Mouse (Mus musculus) intestine, embryonic 15.5 days (tissue): Measurements from ENCODE around the gene Ipp. TPM values are rescaled to one million over a fixed set of nuclear protein-coding genes. Genes with fewer than 3 reads are reported as not detected.

Experiments
- polyA plus RNA-seq: library from polyadenylated mRNA; unstranded; fragments of >200 nt; fragmentation: Nextera tagmentation; extraction: Ambion mirVana; gene quantifications from 2 replicates; pipeline ENCODE4 v1.2.1, GENCODE M21; 2015

Ipp gene
- polyA plus RNA-seq, 1 experiment from 2014 or later: 16.5 TPM

Other genes starting within 250 kb of the Ipp start
- gene Mast2, start 43.4 kb upstream of the Ipp start, polyA plus RNA-seq: 13.3 and 13.5 TPM in 2 replicates
- gene Tmem69, start 48.4 kb downstream of the Ipp start, polyA plus RNA-seq: 29.8 and 34.3 TPM in 2 replicates
- gene Gpbp1l1, start 50.1 kb downstream of the Ipp start, polyA plus RNA-seq: 30.7 and 33.0 TPM in 2 replicates
- gene Ccdc17, start 89.1 kb downstream of the Ipp start, polyA plus RNA-seq: 4.1 and 4.8 TPM in 2 replicates
- 110 and 118 TPM in 2 replicates for gene Nasp, start 120.4 kb downstream of the Ipp start, polyA plus RNA-seq
- gene Akr1a1, start 144.1 kb downstream of the Ipp start, polyA plus RNA-seq: 772 and 821 TPM in 2 replicates
- 1,436 and 1,568 TPM in 2 replicates for gene Prdx1, start 178.0 kb downstream of the Ipp start, polyA plus RNA-seq
- gene Mmachc, start 200.9 kb downstream of the Ipp start, polyA plus RNA-seq: 23.0 and 24.6 TPM in 2 replicates
- 25.2 and 26.4 TPM in 2 replicates for gene Ccdc163, start 201.0 kb downstream of the Ipp start, polyA plus RNA-seq
- gene Tesk2, start 213.4 kb downstream of the Ipp start, polyA plus RNA-seq: 8.1 and 8.7 TPM in 2 replicates